Mouse (Mus musculus): Measurements from ENCODE around the gene Spns3. TPM values are rescaled to one million over a fixed set of nuclear protein-coding genes. Genes with fewer than 3 reads are reported as not detected.

Gene Spns3
- total RNA-seq, 2 experiments from 2014 or later, result 0.06 to 0.18 TPM

DNA sequence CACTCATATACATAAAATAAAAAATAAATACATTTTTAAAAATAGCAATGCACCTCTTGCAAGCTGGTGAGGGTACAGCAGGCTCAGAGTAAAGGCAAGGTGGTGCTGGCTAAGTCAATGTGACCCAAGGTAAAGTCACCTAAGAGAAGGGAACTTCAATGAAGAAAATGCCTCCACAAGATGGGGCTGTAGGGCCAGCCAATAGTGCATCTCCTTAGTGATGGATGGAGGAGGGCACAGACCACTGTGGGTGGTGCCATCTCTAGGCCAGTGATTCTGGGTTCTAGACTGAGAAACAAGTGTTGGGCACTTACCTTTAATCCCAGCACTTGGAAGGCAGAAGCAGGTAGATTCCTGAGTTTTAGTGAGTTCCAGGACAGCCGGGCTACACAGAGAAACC lies 23.5 kb upstream of the Spns3 start:
- H3K27ac ChIP-seq, result no peak overlapping the region
- DNase-seq, result peak; percentile 51
- intact Hi-C loops (cut with DNase I), result no loop called here
- H3K4me3 ChIP-seq, result no peak overlapping the region
- TF ChIP-seq CTCF (IDR thresholded peaks at IDR 0.05), result peak; percentile 71

DNA sequence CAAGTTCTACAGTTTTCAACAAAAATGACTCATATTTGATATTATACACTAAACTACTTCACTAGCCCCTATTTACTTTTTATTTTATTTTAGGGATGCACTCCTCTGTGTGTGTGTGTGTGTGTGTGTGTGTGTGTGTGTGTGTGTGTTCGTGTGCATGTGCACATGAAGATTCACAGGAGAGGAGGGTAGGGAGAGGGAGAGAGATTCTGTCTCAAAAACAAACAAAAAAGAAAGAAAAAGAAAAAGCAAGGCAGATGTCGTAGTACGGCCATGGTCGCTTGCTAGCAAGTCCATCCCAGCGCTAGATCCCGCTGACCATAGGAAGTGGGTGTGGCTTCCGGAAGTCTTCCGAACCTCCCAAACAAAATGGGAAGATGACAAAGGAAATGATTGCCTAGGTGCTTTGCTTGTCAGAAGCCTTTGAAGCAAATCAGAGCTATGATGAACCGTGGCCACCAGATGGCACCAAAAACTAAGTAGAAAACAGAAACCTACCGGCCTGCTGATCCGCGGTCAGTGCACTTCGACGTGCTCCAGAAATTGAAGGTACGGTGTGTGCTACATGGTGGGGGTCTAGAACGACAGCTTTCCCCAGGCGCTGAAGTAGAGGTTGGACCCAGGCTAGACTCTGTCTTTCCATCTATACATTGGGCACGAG lies 20.1 kb upstream of the Spns3 start:
- no peak overlapping the region for H3K27ac ChIP-seq
- TF ChIP-seq CTCF (IDR thresholded peaks at IDR 0.05), result peak; percentile 86
- peak; percentile 82 for DNase-seq
- peak overlapping the region; percentile 54 for H3K4me3 ChIP-seq
- intact Hi-C loops (cut with DNase I), result loop anchor here (1.0 kb wide), 1 partner anchor 154 kb away; no protein-coding TSS in a partner anchor

DNA sequence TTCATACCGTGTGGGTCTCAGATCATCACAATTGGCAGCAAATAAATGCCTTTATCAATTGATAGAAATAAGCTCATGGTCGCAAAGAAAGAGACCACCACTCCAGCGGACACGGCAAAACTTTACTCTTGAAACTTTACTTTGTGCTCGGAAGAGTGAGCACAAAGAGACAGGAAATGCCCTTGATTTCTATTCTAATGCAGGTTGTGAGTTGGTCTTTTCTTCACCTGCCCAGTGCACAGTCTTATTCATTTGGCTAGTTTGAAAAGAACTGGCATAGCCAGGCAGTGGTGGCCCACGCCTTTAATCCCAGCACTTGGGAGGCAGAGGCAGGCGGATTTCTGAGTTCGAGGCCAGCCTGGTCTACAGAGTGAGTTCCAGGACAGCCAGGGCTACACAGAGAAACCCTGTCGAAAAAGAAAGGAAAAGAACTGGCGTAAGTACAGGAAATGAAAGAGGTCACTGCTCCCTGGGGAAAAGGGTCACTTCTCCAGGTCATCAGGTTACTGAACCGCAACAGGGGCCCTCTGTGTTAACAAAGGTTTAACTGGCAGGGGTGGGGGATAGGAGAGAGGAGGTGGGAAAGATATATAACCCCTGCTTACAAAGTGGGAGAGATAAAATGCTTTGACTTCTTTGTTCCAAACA lies 19.5 kb upstream of the Spns3 start:
- DNase-seq, result no peak
- Histone ChIP-seq H3K4me3 (no peak overlapping the region), H3K27ac (no peak overlapping the region)
- TF ChIP-seq CTCF (IDR thresholded peaks at IDR 0.05), result no peak
- intact Hi-C loops (cut with DNase I), result loop anchor here (1.0 kb wide), 1 partner anchor 155 kb away; no protein-coding TSS in a partner anchor

DNA sequence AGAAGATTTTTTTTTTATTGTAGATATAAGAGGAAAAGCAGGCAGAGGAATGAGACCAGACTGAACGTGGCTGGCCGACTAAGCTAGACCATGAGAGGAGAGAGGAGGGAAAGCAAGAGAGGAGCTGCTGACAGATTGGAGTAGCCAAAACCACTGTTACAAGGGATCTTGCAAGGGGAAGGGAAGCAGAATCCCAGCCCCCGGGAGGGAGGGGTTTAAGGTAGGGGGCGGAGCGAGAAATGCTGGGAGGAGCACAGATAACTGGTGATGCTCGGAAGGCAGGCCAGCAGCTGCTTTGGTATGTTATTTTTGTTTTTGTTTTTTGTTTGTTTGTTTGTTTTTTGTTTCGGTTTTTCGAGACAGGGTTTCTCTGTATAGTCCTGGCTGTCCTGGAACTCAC lies 18.7 kb upstream of the Spns3 start:
- intact Hi-C loops (cut with DNase I), result no loop called here
- no peak overlapping the region for H3K4me3 ChIP-seq
- no peak for DNase-seq

DNA sequence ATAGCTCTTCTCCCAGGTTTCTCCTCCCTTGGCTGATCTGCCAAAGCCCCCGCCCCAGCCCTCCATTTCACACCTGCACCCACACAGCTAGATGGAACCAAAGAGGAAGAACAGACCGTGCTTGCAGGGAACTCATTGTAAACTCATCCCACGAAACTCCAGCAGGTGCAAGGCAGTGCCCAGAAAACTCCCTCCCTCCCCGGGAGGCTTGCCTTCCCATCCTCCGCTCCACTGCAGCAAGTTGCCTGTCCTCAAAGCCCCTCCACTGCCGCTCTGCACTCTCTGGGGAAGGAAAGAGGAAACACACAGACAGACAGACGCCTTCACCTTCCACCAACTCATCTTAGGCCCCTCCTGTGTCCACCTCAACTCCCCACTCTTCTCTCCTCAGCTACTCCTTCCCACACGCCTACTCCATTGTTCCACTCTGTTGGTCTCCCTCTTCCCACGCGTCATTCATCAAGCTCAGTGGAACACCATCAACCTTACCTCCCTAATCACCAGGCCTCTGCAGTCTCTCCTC lies 16.6 kb upstream of the Spns3 start:
- Histone ChIP-seq H3K27ac (no peak overlapping the region), H3K4me3 (no peak overlapping the region)
- intact Hi-C loops (cut with DNase I), result no loop called here
- no peak for DNase-seq
- TF ChIP-seq CTCF (IDR thresholded peaks at IDR 0.05), result no peak

More for the DNA sequence above, 18.7 kb upstream of the Spns3 start:
- no peak for TF ChIP-seq CTCF (IDR thresholded peaks at IDR 0.05)
- no peak overlapping the region for H3K27ac ChIP-seq

DNA sequence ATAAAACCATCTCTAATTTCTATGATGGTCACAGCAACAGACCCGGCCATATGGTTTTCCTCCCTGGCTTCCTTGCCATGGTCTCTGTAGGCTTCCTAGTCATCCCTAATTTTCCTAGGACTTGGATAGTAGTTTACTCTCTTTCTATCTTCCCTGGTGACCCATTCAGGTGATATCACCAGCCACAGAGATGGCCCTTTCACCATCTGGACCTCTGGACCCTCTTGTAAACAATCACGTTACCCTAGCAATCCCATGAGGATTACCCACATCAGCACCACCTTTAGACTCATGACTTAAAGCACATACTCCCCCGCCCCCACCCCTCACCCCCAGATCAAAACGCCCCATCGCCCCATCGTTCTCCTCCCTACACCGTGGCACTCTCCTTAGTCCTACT lies 16.0 kb upstream of the Spns3 start:
- TF ChIP-seq CTCF (IDR thresholded peaks at IDR 0.05), result no peak
- DNase-seq, result no peak
- Histone ChIP-seq H3K27ac (no peak overlapping the region), H3K4me3 (no peak overlapping the region)
- intact Hi-C loops (cut with DNase I), result no loop called here

DNA sequence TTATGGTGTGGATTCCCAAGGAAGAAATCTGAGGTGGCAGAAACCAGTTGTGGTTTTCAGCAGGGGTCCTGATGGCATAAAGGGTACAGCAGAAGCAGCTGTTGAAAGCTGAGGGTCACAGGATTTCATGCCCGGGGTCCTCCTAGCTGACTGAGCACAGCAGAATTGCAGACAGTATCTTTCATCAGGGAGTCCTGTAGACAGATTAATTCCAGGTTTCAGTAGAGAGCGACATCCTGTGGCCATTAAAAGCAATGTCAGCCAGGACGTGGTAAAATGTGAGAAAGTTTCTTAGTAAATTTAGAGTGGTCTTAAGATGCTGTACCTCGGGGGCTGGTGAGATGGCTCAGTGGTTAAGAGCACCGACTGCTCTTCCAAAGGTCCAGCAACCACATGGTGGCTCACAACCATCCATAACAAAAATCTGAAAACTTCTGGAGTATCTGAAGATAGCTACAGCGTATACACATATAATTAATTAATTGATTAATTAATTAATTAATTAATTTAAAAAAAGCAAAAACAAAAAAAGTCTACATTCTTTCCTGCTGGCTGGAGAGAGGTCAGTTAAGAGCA lies 14.0 kb upstream of the Spns3 start:
- TF ChIP-seq CTCF (IDR thresholded peaks at IDR 0.05), result peak; percentile 91
- intact Hi-C loops (cut with DNase I), result loop anchor here (5.0 kb wide), 3 partner anchors 132 to 337 kb away; no protein-coding TSS in a partner anchor
- Histone ChIP-seq H3K27ac (0 out of 2 replicates have a peak overlapping the region, but pooled peaks have one; percentile 24), H3K4me3 (no peak overlapping the region)
- DNase-seq, result peak; percentile 34

DNA sequence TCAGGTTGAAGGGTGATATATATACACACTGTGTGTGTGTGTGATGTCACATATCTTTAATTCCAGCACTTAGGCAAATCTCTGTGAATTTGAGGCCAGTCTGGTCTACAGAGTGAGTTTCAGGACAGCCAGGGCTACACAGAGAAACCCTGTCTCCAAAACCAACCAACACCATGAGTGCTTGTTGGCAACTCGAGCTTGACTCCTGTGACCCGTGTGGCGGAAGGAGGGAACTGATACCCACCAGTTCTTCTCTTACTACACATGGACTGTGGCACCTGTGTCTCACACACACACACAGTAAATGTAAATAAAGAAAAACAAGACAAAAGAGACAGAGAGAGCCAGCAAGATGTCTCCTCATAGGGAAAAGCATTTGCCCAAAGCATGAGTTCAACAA lies 10.4 kb upstream of the Spns3 start:
- Histone ChIP-seq H3K27ac (no peak overlapping the region), H3K4me3 (no peak overlapping the region)
- intact Hi-C loops (cut with DNase I), result loop anchor here (5.0 kb wide), 3 partner anchors 128 to 333 kb away; no protein-coding TSS in a partner anchor
- DNase-seq, result no peak
- no peak for TF ChIP-seq CTCF (IDR thresholded peaks at IDR 0.05)

DNA sequence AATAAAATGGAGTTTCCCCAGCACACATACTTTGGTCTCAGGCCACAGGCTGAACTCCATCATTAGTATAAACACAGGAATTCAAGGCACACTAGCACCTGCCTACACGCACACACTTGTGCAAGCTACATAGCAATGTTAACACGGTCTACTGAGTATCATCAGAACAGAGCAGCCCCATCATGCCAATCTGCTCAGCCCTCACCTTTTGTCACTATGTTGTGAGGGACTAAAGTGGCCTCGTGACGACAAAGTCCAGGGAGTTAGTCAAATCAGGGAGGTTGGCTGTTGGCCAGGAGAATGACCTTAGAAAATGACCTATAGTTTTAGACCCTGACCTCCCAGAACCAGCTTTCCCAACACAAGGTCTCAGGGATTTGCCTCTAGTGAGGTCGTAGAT lies 7.8 kb upstream of the Spns3 start:
- Histone ChIP-seq H3K27ac (no peak overlapping the region), H3K4me3 (no peak overlapping the region)
- no peak for TF ChIP-seq CTCF (IDR thresholded peaks at IDR 0.05)
- DNase-seq, result no peak
- intact Hi-C loops (cut with DNase I), result no loop called here

DNA sequence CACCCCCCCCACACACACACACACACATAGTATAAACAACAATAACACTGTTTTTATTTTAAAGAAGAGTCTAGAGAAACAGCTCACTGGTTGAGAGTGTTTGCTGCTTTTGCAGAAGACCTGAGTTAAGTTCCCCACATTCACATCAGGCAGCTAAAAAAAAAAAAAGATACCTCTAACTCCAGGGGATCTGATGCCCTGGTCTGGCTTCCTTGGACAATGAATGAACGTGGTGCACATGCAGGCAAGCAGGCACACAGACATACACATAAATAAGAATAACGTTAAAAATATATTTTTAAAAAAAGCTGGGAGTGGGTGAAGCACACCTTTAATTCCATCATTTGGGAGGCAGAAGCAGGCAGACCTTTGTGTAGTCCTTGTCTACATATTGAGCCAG lies 6.6 kb upstream of the Spns3 start:
- TF ChIP-seq CTCF (IDR thresholded peaks at IDR 0.05), result no peak
- no peak overlapping the region for H3K4me3 ChIP-seq
- no peak overlapping the region for H3K27ac ChIP-seq
- DNase-seq, result no peak
- intact Hi-C loops (cut with DNase I), result no loop called here

DNA sequence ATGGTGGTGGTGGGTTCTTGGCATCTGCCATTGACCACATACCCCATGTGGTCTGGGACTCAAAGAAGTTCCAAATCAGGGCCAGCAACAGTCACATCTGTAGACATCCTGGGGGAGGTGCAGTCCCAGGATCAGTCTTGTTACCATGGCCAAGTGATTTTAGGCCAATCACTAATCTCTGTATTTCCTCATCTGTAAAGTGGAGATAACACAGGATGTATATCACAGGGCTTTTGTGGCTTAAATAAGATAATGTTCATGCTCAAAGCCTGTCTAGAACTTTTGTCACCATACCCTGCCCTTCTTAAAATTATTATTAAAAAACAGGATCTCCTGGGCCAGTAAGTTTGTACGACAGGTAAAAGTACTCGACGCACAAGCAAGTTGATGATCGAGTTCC lies 6.2 kb upstream of the Spns3 start:
- TF ChIP-seq CTCF (IDR thresholded peaks at IDR 0.05), result no peak
- DNase-seq, result no peak
- Histone ChIP-seq H3K27ac (no peak overlapping the region), H3K4me3 (no peak overlapping the region)
- intact Hi-C loops (cut with DNase I), result no loop called here

DNA sequence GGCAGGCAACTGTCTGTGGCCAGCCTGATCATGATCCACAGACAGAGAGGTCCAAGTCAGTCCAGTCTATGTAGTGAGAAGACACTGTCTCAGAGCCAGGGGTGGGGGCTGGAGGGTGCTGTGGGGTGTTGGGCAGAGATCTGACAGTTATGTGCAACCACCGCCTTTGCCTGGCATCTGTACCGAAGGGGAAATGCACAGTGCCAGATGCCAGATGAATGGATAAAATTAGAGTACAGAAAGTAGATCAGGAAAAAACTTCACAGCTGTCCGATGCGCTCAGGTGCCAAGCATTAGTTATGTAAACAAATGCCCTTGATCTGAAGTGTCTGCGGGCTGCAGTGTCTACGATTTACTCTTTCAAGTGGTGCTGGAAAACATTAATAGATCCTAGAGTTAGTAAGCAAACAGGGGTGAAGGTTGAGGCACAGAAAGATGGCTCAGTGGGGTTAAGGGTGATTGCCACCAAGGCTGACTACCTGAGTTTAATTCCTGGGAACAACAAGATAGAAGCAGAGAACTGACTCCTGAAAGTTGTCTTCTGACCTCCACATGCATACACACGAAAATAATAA lies 1.3 kb upstream of the Spns3 start:
- H3K27ac ChIP-seq, result peak overlapping the region; percentile 53; the same call in 1 of the 2 replicates
- no peak overlapping the region for H3K4me3 ChIP-seq
- no peak for TF ChIP-seq CTCF (IDR thresholded peaks at IDR 0.05)
- intact Hi-C loops (cut with DNase I), result loop anchor here (5.0 kb wide), 1 partner anchor 44 kb away; no protein-coding TSS in a partner anchor
- DNase-seq, result peak; percentile 75

DNA sequence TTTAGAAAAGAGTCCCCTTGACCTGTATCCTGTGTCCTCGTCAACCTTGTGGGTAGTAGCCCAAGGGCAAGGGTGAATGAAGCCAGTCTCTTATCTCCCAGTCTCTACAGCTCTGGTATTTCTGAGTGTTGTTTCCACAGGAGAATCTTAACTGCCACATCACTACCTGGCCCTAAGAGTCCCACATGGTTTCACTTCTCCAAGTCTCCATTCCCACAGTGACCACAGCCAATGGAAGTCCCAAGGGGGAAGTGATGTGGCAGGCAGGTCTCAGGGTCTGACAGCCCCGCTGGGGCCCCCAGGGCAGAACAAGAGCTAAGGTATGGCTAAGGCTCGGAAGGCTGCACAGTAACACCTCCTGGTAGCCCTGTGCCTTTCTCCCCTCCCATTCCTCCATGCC lies 3.1 kb downstream of the Spns3 start:
- Histone ChIP-seq H3K27ac (no peak overlapping the region), H3K4me3 (no peak overlapping the region)
- TF ChIP-seq CTCF (IDR thresholded peaks at IDR 0.05), result no peak
- DNase-seq, result no peak
- intact Hi-C loops (cut with DNase I), result no loop called here

Measured in gastrocnemius, adult 2 months (tissue).